Mouse (Mus musculus): ENCODE data around the gene Tmco3. TPM values are rescaled to one million over a fixed set of nuclear protein-coding genes. Genes with fewer than 3 reads are reported as not detected.

The Tmco3 gene
- polyA plus RNA-seq, 1 experiment from 2014 or later: 34.0 TPM

- H3K36me3 ChIP-seq (replicated peaks): peaks cover 100% of the 10 kb centered on the region
- 92% methylated on average over 9 of the region's 9 CpGs for WGBS
Measured at GRCm38 (mm10) chr8:13353155-13353833, 65.3 kb downstream of the Tmco3 start.

DNA sequence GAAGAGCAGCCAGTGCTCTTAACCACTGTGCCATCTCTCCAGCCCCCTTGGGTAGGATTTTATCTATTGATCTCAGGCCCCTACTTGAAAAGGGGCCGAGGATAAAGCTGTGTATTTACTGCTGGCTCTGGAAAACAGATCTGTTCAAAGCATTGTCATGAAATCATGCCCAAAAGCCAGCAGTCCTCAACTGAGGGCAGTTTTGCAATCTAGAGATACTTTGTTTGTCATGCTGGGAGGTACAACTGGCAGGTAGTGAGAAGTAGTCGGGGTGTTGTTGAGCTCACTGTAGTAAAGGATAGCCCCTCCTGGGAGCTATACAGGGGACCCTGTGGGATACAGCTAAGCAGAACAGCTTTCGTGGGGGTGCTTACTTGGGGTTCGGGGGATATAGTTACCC is 65.9 kb downstream of the Tmco3 start:
- Histone ChIP-seq H3K27ac (no peak overlapping the region), H3K9me3 (no peaks in the 10 kb centered on the region), H3K36me3 (replicated peaks) (peaks cover 100% of the 10 kb centered on the region), H3K4me1 (no peaks in the 10 kb centered on the region), H3K27me3 (ENCODE audit: poor library complexity, severe bottlenecking) (no peaks in the 10 kb centered on the region), H3K4me3 (no peak overlapping the region)
- DNase-seq (ENCODE audit: extremely low spot score, low spot score): no peak
- 89% methylated on average over 4 of the region's 4 CpGs for WGBS

More at GRCm38 (mm10) chr8:13353155-13353833, 65.3 kb downstream of the Tmco3 start:
- H3K4me3 ChIP-seq: no peak overlapping the region
- no peak overlapping the region for H3K27ac ChIP-seq
- H3K4me1 ChIP-seq: no peaks in the 10 kb centered on the region
- no peaks in the 10 kb centered on the region for H3K9me3 ChIP-seq
- no peaks in the 10 kb centered on the region for H3K27me3 ChIP-seq (ENCODE audit: poor library complexity, severe bottlenecking)
- no peak for DNase-seq (ENCODE audit: extremely low spot score, low spot score)

GRCm38 (mm10) chr8:13356221-13356620 is 68.2 kb downstream of the Tmco3 start:
- no peaks in the 10 kb centered on the region for H3K4me1 ChIP-seq
- WGBS: 88% methylated on average over 6 of the region's 6 CpGs
- H3K9me3 ChIP-seq: peaks cover 7% of the 10 kb centered on the region
- no peaks in the 10 kb centered on the region for H3K27me3 ChIP-seq (ENCODE audit: poor library complexity, severe bottlenecking)
- DNase-seq (ENCODE audit: extremely low spot score, low spot score): no peak
- H3K36me3 ChIP-seq (replicated peaks): peaks cover 100% of the 10 kb centered on the region
- H3K4me3 ChIP-seq: no peak overlapping the region
- no peak overlapping the region for H3K27ac ChIP-seq

GRCm38 (mm10) chr8:13356681-13357080 is 68.7 kb downstream of the Tmco3 start:
- no peak for DNase-seq (ENCODE audit: extremely low spot score, low spot score)
- no peaks in the 10 kb centered on the region for H3K4me1 ChIP-seq
- 89% methylated on average over 10 of the region's 10 CpGs for WGBS
- H3K27me3 ChIP-seq (ENCODE audit: poor library complexity, severe bottlenecking): no peaks in the 10 kb centered on the region
- no peak overlapping the region for H3K4me3 ChIP-seq
- H3K36me3 ChIP-seq (replicated peaks): peaks cover 100% of the 10 kb centered on the region
- H3K27ac ChIP-seq: no peak overlapping the region
- peaks cover 12% of the 10 kb centered on the region for H3K9me3 ChIP-seq

GRCm38 (mm10) chr8:13360213-13360612 is 72.2 kb downstream of the Tmco3 start:
- WGBS: 95% methylated on average over 7 of the region's 7 CpGs
- Histone ChIP-seq H3K4me1 (no peaks in the 10 kb centered on the region), H3K27me3 (ENCODE audit: poor library complexity, severe bottlenecking) (no peaks in the 10 kb centered on the region), H3K4me3 (no peak overlapping the region), H3K9me3 (peaks cover 16% of the 10 kb centered on the region), H3K27ac (no peak overlapping the region), H3K36me3 (replicated peaks) (peaks cover 100% of the 10 kb centered on the region)
- no peak for DNase-seq (ENCODE audit: extremely low spot score, low spot score)

GRCm38 (mm10) chr8:13361865-13362264 is 73.9 kb downstream of the Tmco3 start:
- 93% methylated on average over 6 of the region's 6 CpGs for WGBS
- H3K27me3 ChIP-seq (ENCODE audit: poor library complexity, severe bottlenecking): no peaks in the 10 kb centered on the region
- H3K27ac ChIP-seq: no peak overlapping the region
- H3K4me3 ChIP-seq: no peak overlapping the region
- H3K36me3 ChIP-seq (replicated peaks): peaks cover 100% of the 10 kb centered on the region
- H3K4me1 ChIP-seq: no peaks in the 10 kb centered on the region
- H3K9me3 ChIP-seq: peaks cover 16% of the 10 kb centered on the region
- DNase-seq (ENCODE audit: extremely low spot score, low spot score): no peak

Other genes with a start within 250 kb of the Tmco3 start
- gene Proz, start 227.3 kb upstream of the Tmco3 start, polyA plus RNA-seq (2016; fragmentation: Nextera tagmentation; extraction: Ambion mirVana): 0.31 and 0.33 TPM in 2 replicates
- 58.5 and 62.0 TPM in 2 replicates for gene Pcid2, start 182.7 kb upstream of the Tmco3 start, polyA plus RNA-seq (2016; fragmentation: Nextera tagmentation; extraction: Ambion mirVana)
- 84.9 and 87.8 TPM in 2 replicates for gene Cul4a, start 182.6 kb upstream of the Tmco3 start, polyA plus RNA-seq (2016; fragmentation: Nextera tagmentation; extraction: Ambion mirVana)
- 182 and 190 TPM in 2 replicates for gene Lamp1, start 129.0 kb upstream of the Tmco3 start, polyA plus RNA-seq (2016; fragmentation: Nextera tagmentation; extraction: Ambion mirVana)
- gene Grtp1, start 87.6 kb upstream of the Tmco3 start, polyA plus RNA-seq (2016; fragmentation: Nextera tagmentation; extraction: Ambion mirVana): 19.5 and 21.5 TPM in 2 replicates
- gene Adprhl1, start 34.0 kb upstream of the Tmco3 start, polyA plus RNA-seq (2016; fragmentation: Nextera tagmentation; extraction: Ambion mirVana): 0.16 TPM in 1 of 2 replicates, not detected in the other
- 24.6 and 26.9 TPM in 2 replicates for gene Dcun1d2, start 59 bp upstream of the Tmco3 start, polyA plus RNA-seq (2016; fragmentation: Nextera tagmentation; extraction: Ambion mirVana)
- 208 and 215 TPM in 2 replicates for gene Tfdp1, start 50.6 kb downstream of the Tmco3 start, polyA plus RNA-seq (2016; fragmentation: Nextera tagmentation; extraction: Ambion mirVana)
- gene Atp4b, start 108.6 kb downstream of the Tmco3 start, polyA plus RNA-seq (2016; fragmentation: Nextera tagmentation; extraction: Ambion mirVana): 0.10 TPM in 1 of 2 replicates, not detected in the other
- gene Grk1, start 116.9 kb downstream of the Tmco3 start, polyA plus RNA-seq (2016; fragmentation: Nextera tagmentation; extraction: Ambion mirVana): 0.04 TPM in 2 replicates
- gene Tmem255b, start 147.0 kb downstream of the Tmco3 start, polyA plus RNA-seq (2016; fragmentation: Nextera tagmentation; extraction: Ambion mirVana): 0.19 and 0.22 TPM in 2 replicates
- gene Gas6, start 206.3 kb downstream of the Tmco3 start, polyA plus RNA-seq (2016; fragmentation: Nextera tagmentation; extraction: Ambion mirVana): 6.1 and 7.6 TPM in 2 replicates